Mouse (Mus musculus) adrenal gland, adult 2 months (tissue): ENCODE results near the gene Slc8a1. TPM values are rescaled to one million over a fixed set of nuclear protein-coding genes. Genes with fewer than 3 reads are reported as not detected.

Experiments used
- DNase-seq: peaks from one replicate; pipeline ENCODE4 v3.0.0; 2021
- polyA plus RNA-seq: library from polyadenylated mRNA; depleted of rRNA; stranded (reverse); fragments of >200 nt; gene quantifications from 2 replicates; pipeline ENCODE4 v1.2.3, GENCODE M21; 2012
- total RNA-seq, 2 experiments: library from RNA; stranded (reverse); gene quantifications; 2 replicates each; pipeline ENCODE4 v1.2.3; 2021

The Slc8a1 gene
- total and polyA plus RNA-seq, 3 experiments, result 0.07 to 8.4 (median 5.7) TPM

- no peak for DNase-seq
Observed at GRCm38 (mm10) chr17:81427245-81427644, 310.9 kb downstream of the Slc8a1 start.

- DNase-seq, result no peak
Observed at GRCm38 (mm10) chr17:81424256-81424912, 313.8 kb downstream of the Slc8a1 start.

GRCm38 (mm10) chr17:81419802-81420459 is 318.2 kb downstream of the Slc8a1 start:
- no peak for DNase-seq

- DNase-seq, result no peak
Observed at GRCm38 (mm10) chr17:81416361-81417114, 321.6 kb downstream of the Slc8a1 start.

GRCm38 (mm10) chr17:81412736-81413135 is 325.4 kb downstream of the Slc8a1 start:
- DNase-seq, result no peak

- no peak for DNase-seq
Observed at GRCm38 (mm10) chr17:81404225-81404624, 334.0 kb downstream of the Slc8a1 start.

- DNase-seq, result peak; percentile 87
Observed at GRCm38 (mm10) chr17:81403121-81403520, 335.1 kb downstream of the Slc8a1 start.

- peak; percentile 91 for DNase-seq
Observed at GRCm38 (mm10) chr17:81402636-81403035, 335.5 kb downstream of the Slc8a1 start.

GRCm38 (mm10) chr17:81400377-81400776 is 337.8 kb downstream of the Slc8a1 start:
- DNase-seq, result no peak

GRCm38 (mm10) chr17:81397434-81397833 is 340.7 kb downstream of the Slc8a1 start:
- DNase-seq, result no peak

GRCm38 (mm10) chr17:81394124-81394523 is 344.1 kb downstream of the Slc8a1 start:
- no peak for DNase-seq

- DNase-seq, result no peak
Observed at GRCm38 (mm10) chr17:81393040-81393439, 345.1 kb downstream of the Slc8a1 start.

- DNase-seq, result no peak
Observed at GRCm38 (mm10) chr17:81391478-81391877, 346.7 kb downstream of the Slc8a1 start.

GRCm38 (mm10) chr17:81390790-81391189 is 347.4 kb downstream of the Slc8a1 start:
- no peak for DNase-seq

- DNase-seq, result no peak
Observed at GRCm38 (mm10) chr17:81386118-81386517, 352.1 kb downstream of the Slc8a1 start.

- no peak for DNase-seq
Observed at GRCm38 (mm10) chr17:81385476-81385875, 352.7 kb downstream of the Slc8a1 start.

GRCm38 (mm10) chr17:81383461-81383860 is 354.7 kb downstream of the Slc8a1 start:
- DNase-seq, result no peak

GRCm38 (mm10) chr17:81378436-81378835 is 359.7 kb downstream of the Slc8a1 start:
- DNase-seq, result no peak

- no peak for DNase-seq
Observed at GRCm38 (mm10) chr17:81377757-81378299, 360.3 kb downstream of the Slc8a1 start.

- DNase-seq, result no peak
Observed at GRCm38 (mm10) chr17:81377195-81377594, 361.0 kb downstream of the Slc8a1 start.

- no peak for DNase-seq
Observed at GRCm38 (mm10) chr17:81375901-81376300, 362.3 kb downstream of the Slc8a1 start.

- DNase-seq, result no peak
Observed at GRCm38 (mm10) chr17:81369036-81369435, 369.1 kb downstream of the Slc8a1 start.

GRCm38 (mm10) chr17:81368503-81368902 is 369.7 kb downstream of the Slc8a1 start:
- DNase-seq, result no peak
